Mouse (Mus musculus) mature B cell (primary cell): ENCODE results near the gene Cdon.

Experiments
- in situ Hi-C: fragments of 300-500 bp; cut with MboI; formaldehyde crosslinking; loops from 2 replicates; pipeline ENCODE4 v1.14.3; 2019

The Cdon gene

GRCm38 (mm10) chr9:35493033-35493732, 72.3 kb downstream of the Cdon start:
- in situ Hi-C loops = no loop called here

GRCm38 (mm10) chr9:35493733-35494092, 72.8 kb downstream of the Cdon start:
- in situ Hi-C loops = no loop called here

- in situ Hi-C loops = no loop called here
Observed at GRCm38 (mm10) chr9:35494937-35495336, 74.0 kb downstream of the Cdon start.

GRCm38 (mm10) chr9:35495471-35495870, 74.5 kb downstream of the Cdon start:
- in situ Hi-C loops = no loop called here

GRCm38 (mm10) chr9:35499946-35500345, 79.0 kb downstream of the Cdon start:
- in situ Hi-C loops = no loop called here

- in situ Hi-C loops = no loop called here
Observed at GRCm38 (mm10) chr9:35502361-35503000, 81.6 kb downstream of the Cdon start.

- in situ Hi-C loops = no loop called here
Observed at GRCm38 (mm10) chr9:35508234-35508633, 87.3 kb downstream of the Cdon start.

GRCm38 (mm10) chr9:35513900-35514299, 93.0 kb downstream of the Cdon start:
- in situ Hi-C loops = no loop called here

- in situ Hi-C loops = no loop called here
Observed at GRCm38 (mm10) chr9:35516182-35516581, 95.3 kb downstream of the Cdon start.

GRCm38 (mm10) chr9:35516711-35517110, 95.8 kb downstream of the Cdon start:
- in situ Hi-C loops = no loop called here

- in situ Hi-C loops = no loop called here
Observed at GRCm38 (mm10) chr9:35518169-35518568, 97.2 kb downstream of the Cdon start, which contains the start of gene Gm1113. TSS of gene Gm1113 (minus strand) at chr9:35518269.

GRCm38 (mm10) chr9:35520631-35521348, 99.9 kb downstream of the Cdon start:
- in situ Hi-C loops = no loop called here

- in situ Hi-C loops = no loop called here
Observed at GRCm38 (mm10) chr9:35522241-35522640, 101.3 kb downstream of the Cdon start.

GRCm38 (mm10) chr9:35522821-35523515, 102.0 kb downstream of the Cdon start:
- in situ Hi-C loops = no loop called here

- in situ Hi-C loops = no loop called here
Observed at GRCm38 (mm10) chr9:35523541-35523940, 102.6 kb downstream of the Cdon start.

GRCm38 (mm10) chr9:35523941-35524411, 103.0 kb downstream of the Cdon start:
- in situ Hi-C loops = no loop called here

GRCm38 (mm10) chr9:35529141-35529540, 108.2 kb downstream of the Cdon start:
- in situ Hi-C loops = no loop called here

- in situ Hi-C loops = no loop called here
Observed at GRCm38 (mm10) chr9:35529796-35530195, 108.9 kb downstream of the Cdon start.

GRCm38 (mm10) chr9:35533266-35533665, 112.3 kb downstream of the Cdon start:
- in situ Hi-C loops = no loop called here

- in situ Hi-C loops = no loop called here
Observed at GRCm38 (mm10) chr9:35535110-35535509, 114.2 kb downstream of the Cdon start.

- in situ Hi-C loops = no loop called here
Observed at GRCm38 (mm10) chr9:35535876-35536275, 114.9 kb downstream of the Cdon start.
